ENCODE assay signal across 9 mouse cellular contexts in genomic region chr5:136965686-136966085, GRCm38 (mm10). TPM values are rescaled to one million over a fixed set of nuclear protein-coding genes. Genes with fewer than 3 reads are reported as not detected.
DNase-seq lines count a peak whose midpoint lies in the region; ATAC-seq and TF ChIP-seq lines count a peak whose summit lies in the region.
"Had no signal": no experiment of that assay in that cellular context is flagged by ENCODE, and none has a peak within 500 bp of the region (broad histone marks: within the 10 kb centered on the region; RNA-seq: fewer than 3 reads in every experiment).

No protein-coding gene starts in this region.

- peak overlapping the region; percentile 71 for H3K9ac ChIP-seq in heart, embryonic 13.5 days
- peak overlapping the region; percentile 67 for H3K9ac ChIP-seq in liver, embryonic 13.5 days
- no peak overlapping the region for H3K9ac ChIP-seq in forebrain, embryonic 16.5 days (replicated peaks; ENCODE audit: low read depth, low read length)

- no peak for ATAC-seq in heart, embryonic 13.5 days (ENCODE audit: extremely low read depth, insufficient number of reproducible peaks, low FRiP score, low TSS enrichment)
- peak; percentile 28 for ATAC-seq in liver, embryonic 13.5 days (ENCODE audit: low read depth)
- ATAC-seq in forebrain, embryonic 16.5 days, result no peak
- ATAC-seq: inflammation-experienced regulatory T-cells, adult 6 months had no signal

- TF ChIP-seq CTCF in bone marrow, adult 2 months (IDR thresholded peaks at IDR 0.05; ENCODE audit: control insufficient read depth, insufficient read depth, low read length), result no peak

- no peaks in the 10 kb centered on the region for H3K27me3 ChIP-seq in heart, embryonic 13.5 days (replicated peaks)
- H3K27me3 ChIP-seq in liver, embryonic 13.5 days, result no peaks in the 10 kb centered on the region
- no peaks in the 10 kb centered on the region for H3K27me3 ChIP-seq in forebrain, embryonic 16.5 days (replicated peaks; ENCODE audit: control insufficient read depth, insufficient read depth, low read length)

- H3K36me3 ChIP-seq in heart, embryonic 13.5 days, result peaks cover 37% of the 10 kb centered on the region
- H3K36me3 ChIP-seq in liver, embryonic 13.5 days, result peaks cover 41% of the 10 kb centered on the region
- peaks cover 21% of the 10 kb centered on the region for H3K36me3 ChIP-seq in forebrain, embryonic 16.5 days (ENCODE audit: control insufficient read depth, insufficient read depth)

- H3K4me2 ChIP-seq in heart, embryonic 13.5 days, result peak overlapping the region; percentile 27
- peak overlapping the region; percentile 61 for H3K4me2 ChIP-seq in liver, embryonic 13.5 days
- no peak overlapping the region for H3K4me2 ChIP-seq in forebrain, embryonic 16.5 days (ENCODE audit: low read length)

- no peak overlapping the region for H3K4me3 ChIP-seq in heart, embryonic 13.5 days
- no peak overlapping the region for H3K4me3 ChIP-seq in bone marrow, adult 2 months (replicated peaks; ENCODE audit: control insufficient read depth, low read depth, low read length)
- peak overlapping the region; percentile 21 for H3K4me3 ChIP-seq in liver, embryonic 13.5 days (replicated peaks)
- no peak overlapping the region for H3K4me3 ChIP-seq in forebrain, embryonic 16.5 days (replicated peaks; ENCODE audit: low read length)

- no peak for DNase-seq in heart, adult 8-10 months (ENCODE audit: low spot score)
- DNase-seq in kidney, adult 18-20 months, result peak; percentile 47
- no peak for DNase-seq in liver, embryonic 13.5 days
- no peak for DNase-seq in adrenal gland, postnatal 10 days
- no peak for DNase-seq in thymus, postnatal 14 days

- peak overlapping the region; percentile 84 for H3K27ac ChIP-seq in heart, embryonic 13.5 days (replicated peaks)
- peak overlapping the region; percentile 57 for H3K27ac ChIP-seq in bone marrow, adult 2 months (ENCODE audit: control insufficient read depth, insufficient read depth, low read depth, low read length, poor library complexity)
- H3K27ac ChIP-seq in liver, embryonic 13.5 days, result peak overlapping the region; percentile 94
- no peak overlapping the region for H3K27ac ChIP-seq in forebrain, embryonic 16.5 days (ENCODE audit: low read length)

- H3K4me1 ChIP-seq in heart, embryonic 13.5 days, result peaks cover 53% of the 10 kb centered on the region
- peaks cover 2% of the 10 kb centered on the region for H3K4me1 ChIP-seq in bone marrow, adult 2 months (ENCODE audit: control insufficient read depth, insufficient read depth, low read length)
- peaks cover 61% of the 10 kb centered on the region for H3K4me1 ChIP-seq in liver, embryonic 13.5 days (replicated peaks)
- H3K4me1 ChIP-seq in forebrain, embryonic 16.5 days (replicated peaks; ENCODE audit: control insufficient read depth, insufficient read depth, low read length), result peaks cover 13% of the 10 kb centered on the region

- H3K9me3 ChIP-seq in heart, embryonic 13.5 days, result no peaks in the 10 kb centered on the region
- H3K9me3 ChIP-seq in liver, embryonic 13.5 days (replicated peaks), result no peaks in the 10 kb centered on the region
- no peaks in the 10 kb centered on the region for H3K9me3 ChIP-seq in forebrain, embryonic 16.5 days (ENCODE audit: control insufficient read depth, low read length)

- 84% methylated on average over 8 of the region's 8 CpGs for WGBS in heart, embryonic 13.5 days
- 77% methylated on average over 8 of the region's 8 CpGs for WGBS in bone marrow, adult 2 months
- WGBS in liver, embryonic 13.5 days (ENCODE audit: insufficient replicate concordance), result 69% methylated on average over 8 of the region's 8 CpGs
- 93% methylated on average over 8 of the region's 8 CpGs for WGBS in forebrain, embryonic 16.5 days

- TF ChIP-seq POLR2A in bone marrow, adult 2 months (IDR thresholded peaks at IDR 0.05; ENCODE audit: borderline replicate concordance, control insufficient read depth, low read depth, low read length), result no peak

RNA-seq across cellular contexts. Expression of gene Cldn15, which starts 0.7 kb away (rescaled TPM):
- 3.8 and 4.3 TPM in 2 replicates for polyA plus RNA-seq in heart, embryonic 13.5 days (2015; fragmentation: Nextera tagmentation; extraction: Ambion mirVana)
- 1 to 10 TPM; 5.1 to 8.7 (median 8.0) TPM for total RNA-seq in heart, adult 8-10 months (2022)
- polyA plus RNA-seq in bone marrow, adult 2 months (2011; ENCODE audit: insufficient read depth, insufficient read length, low replicate concordance, missing spikeins), result 14.6 and 31.1 TPM in 2 replicates
- polyA plus RNA-seq in liver, embryonic 13.5 days (2015; fragmentation: Nextera tagmentation; extraction: Ambion mirVana), result 2.3 and 3.0 TPM in 2 replicates
- 10 to 100 TPM; 10.7 to 13.6 TPM for total RNA-seq in adrenal gland, postnatal 10 days (2021)
- polyA plus RNA-seq in forebrain, embryonic 16.5 days (2015; fragmentation: Nextera tagmentation; extraction: Ambion mirVana), result 0.21 and 0.58 TPM in 2 replicates
- polyA plus RNA-seq: inflammation-experienced regulatory T-cells, adult 6 months had no signal

RNA-seq across cellular contexts. Expression of gene Fis1, which starts 12.6 kb away (rescaled TPM):
- polyA plus RNA-seq in heart, embryonic 13.5 days (2015; fragmentation: Nextera tagmentation; extraction: Ambion mirVana), result 249 and 252 TPM in 2 replicates
- total RNA-seq in heart, adult 8-10 months (2022), result 100 to 1,000 TPM; 192 to 210 (median 197) TPM
- 179 and 211 TPM in 2 replicates for polyA plus RNA-seq in bone marrow, adult 2 months (2011; ENCODE audit: insufficient read depth, insufficient read length, low replicate concordance, missing spikeins)
- polyA plus RNA-seq in liver, embryonic 13.5 days (2015; fragmentation: Nextera tagmentation; extraction: Ambion mirVana), result 190 and 196 TPM in 2 replicates
- total RNA-seq in adrenal gland, postnatal 10 days (2021), result 100 to 1,000 TPM; 164 to 186 TPM
- 292 and 326 TPM in 2 replicates for polyA plus RNA-seq in forebrain, embryonic 16.5 days (2015; fragmentation: Nextera tagmentation; extraction: Ambion mirVana)

RNA-seq across cellular contexts. Expression of gene Plod3, which starts 21.1 kb away (rescaled TPM):
- polyA plus RNA-seq in heart, embryonic 13.5 days (2015; fragmentation: Nextera tagmentation; extraction: Ambion mirVana), result 43.2 and 45.6 TPM in 2 replicates
- 10 to 100 TPM; 28.8 to 35.8 (median 34.9) TPM for total RNA-seq in heart, adult 8-10 months (2022)
- polyA plus RNA-seq in bone marrow, adult 2 months (2011; ENCODE audit: insufficient read depth, insufficient read length, low replicate concordance, missing spikeins), result 14.0 and 26.1 TPM in 2 replicates
- polyA plus RNA-seq in liver, embryonic 13.5 days (2015; fragmentation: Nextera tagmentation; extraction: Ambion mirVana), result 12.8 and 13.7 TPM in 2 replicates
- 10 to 100 TPM; 43.5 to 49.6 TPM for total RNA-seq in adrenal gland, postnatal 10 days (2021)
- 31.6 and 36.5 TPM in 2 replicates for polyA plus RNA-seq in forebrain, embryonic 16.5 days (2015; fragmentation: Nextera tagmentation; extraction: Ambion mirVana)

RNA-seq across cellular contexts. Expression of gene Znhit1, which starts 22.1 kb away (rescaled TPM):
- polyA plus RNA-seq in heart, embryonic 13.5 days (2015; fragmentation: Nextera tagmentation; extraction: Ambion mirVana), result 79.8 and 81.9 TPM in 2 replicates
- 10 to 100 TPM; 65.8 to 76.4 (median 71.6) TPM for total RNA-seq in heart, adult 8-10 months (2022)
- 70.2 and 134 TPM in 2 replicates for polyA plus RNA-seq in bone marrow, adult 2 months (2011; ENCODE audit: insufficient read depth, insufficient read length, low replicate concordance, missing spikeins)
- 57.8 and 61.7 TPM in 2 replicates for polyA plus RNA-seq in liver, embryonic 13.5 days (2015; fragmentation: Nextera tagmentation; extraction: Ambion mirVana)
- 10 to 100 TPM; 60.1 to 61.0 TPM for total RNA-seq in adrenal gland, postnatal 10 days (2021)
- polyA plus RNA-seq in forebrain, embryonic 16.5 days (2015; fragmentation: Nextera tagmentation; extraction: Ambion mirVana), result 107 and 131 TPM in 2 replicates

RNA-seq across cellular contexts. Expression of gene Ift22, which starts 57.7 kb away (rescaled TPM):
- 32.7 and 38.7 TPM in 2 replicates for polyA plus RNA-seq in heart, embryonic 13.5 days (2015; fragmentation: Nextera tagmentation; extraction: Ambion mirVana)
- 10 to 100 TPM in 2 of 4 experiments, 1 to 10 TPM in 2; 8.7 to 14.6 (median 10.3) TPM for total RNA-seq in heart, adult 8-10 months (2022)
- 1.7 and 10.7 TPM in 2 replicates for polyA plus RNA-seq in bone marrow, adult 2 months (2011; ENCODE audit: insufficient read depth, insufficient read length, low replicate concordance, missing spikeins)
- 13.3 and 13.7 TPM in 2 replicates for polyA plus RNA-seq in liver, embryonic 13.5 days (2015; fragmentation: Nextera tagmentation; extraction: Ambion mirVana)
- 10 to 100 TPM; 24.5 to 27.5 TPM for total RNA-seq in adrenal gland, postnatal 10 days (2021)
- polyA plus RNA-seq in forebrain, embryonic 16.5 days (2015; fragmentation: Nextera tagmentation; extraction: Ambion mirVana), result 112 and 114 TPM in 2 replicates
